Mouse (Mus musculus) ovary, adult 18-20 months (tissue): ENCODE measurements around the gene Atp6v1g2.
"Not testable (repeated sequence)": the region's sequence is repeated elsewhere in the genome, so short reads cannot be mapped to it uniquely, and the experiment has no call there.

ENCODE experiments used
- DNase-seq: peaks from one replicate; pipeline ENCODE4 v3.0.0; 2022; ENCODE audit warnings: low spot score, mixed read lengths

Gene Atp6v1g2

DNA sequence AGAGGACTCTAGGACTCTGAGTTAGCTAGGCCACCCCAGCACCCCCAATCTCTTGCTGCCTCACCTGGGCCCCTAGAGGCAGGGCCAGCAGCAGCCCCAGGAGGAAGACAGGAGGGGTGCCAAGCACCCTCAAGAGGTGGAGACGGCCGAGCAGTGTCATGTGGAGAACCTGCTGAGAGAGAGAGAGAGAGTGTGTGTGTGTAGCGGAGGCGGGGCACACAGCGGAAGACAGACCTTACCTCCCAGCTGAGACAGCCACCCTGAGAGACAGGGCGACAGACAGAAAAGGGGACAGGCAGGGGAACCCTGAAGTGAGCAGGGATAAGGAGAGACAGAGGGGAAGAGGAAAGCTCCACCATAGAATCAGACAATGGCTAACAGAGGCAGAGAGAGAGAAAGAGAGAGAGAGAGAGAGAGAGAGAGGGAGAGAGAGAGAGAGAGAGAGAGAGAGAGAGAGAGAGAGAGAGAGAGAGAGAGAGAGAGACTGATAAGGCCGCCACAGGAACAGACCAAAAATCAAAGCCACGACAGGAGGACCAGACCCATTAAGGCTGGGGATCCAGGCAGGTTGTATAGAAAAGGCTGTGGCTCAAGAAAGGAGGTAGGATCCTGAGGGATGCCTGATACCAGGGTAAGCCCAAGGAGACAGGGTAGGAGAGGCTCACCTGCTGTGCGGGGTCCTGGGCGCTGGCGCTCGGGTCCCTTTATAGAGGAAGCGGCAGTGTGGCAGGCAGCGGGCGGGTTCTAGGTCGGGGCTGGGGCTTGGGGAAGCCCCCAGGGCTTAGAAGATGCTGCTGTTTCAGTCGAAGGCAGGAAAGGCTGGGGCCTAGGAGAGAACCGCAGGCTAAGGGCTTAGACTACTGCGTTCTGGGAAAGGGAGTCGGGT lies 28.7 kb upstream of the Atp6v1g2 start, which contains the start of gene Lta:
TSS of gene Lta (minus strand) at position 858 of the 886 bp plus-strand sequence.
- no peak for DNase-seq

DNA sequence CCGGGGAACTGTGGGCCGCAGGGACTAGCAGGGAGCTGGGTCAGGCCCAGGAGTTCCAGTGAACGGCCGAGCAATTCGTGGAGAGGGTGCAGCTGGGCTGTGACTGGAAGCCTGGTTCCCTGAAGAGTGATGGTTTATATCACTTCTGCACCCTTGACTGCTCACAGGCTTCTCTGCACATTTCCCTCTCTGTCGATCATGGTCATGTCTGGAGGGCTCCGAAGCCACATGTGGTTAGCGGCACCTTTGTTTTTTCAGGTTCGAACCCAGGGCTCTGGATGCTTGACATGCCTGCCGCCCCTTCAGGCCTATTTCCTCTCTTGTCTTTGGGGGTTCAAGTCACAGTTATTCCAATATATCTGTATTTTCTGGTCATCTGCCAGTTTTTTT lies 28.1 kb upstream of the Atp6v1g2 start:
- DNase-seq, result no peak

DNA sequence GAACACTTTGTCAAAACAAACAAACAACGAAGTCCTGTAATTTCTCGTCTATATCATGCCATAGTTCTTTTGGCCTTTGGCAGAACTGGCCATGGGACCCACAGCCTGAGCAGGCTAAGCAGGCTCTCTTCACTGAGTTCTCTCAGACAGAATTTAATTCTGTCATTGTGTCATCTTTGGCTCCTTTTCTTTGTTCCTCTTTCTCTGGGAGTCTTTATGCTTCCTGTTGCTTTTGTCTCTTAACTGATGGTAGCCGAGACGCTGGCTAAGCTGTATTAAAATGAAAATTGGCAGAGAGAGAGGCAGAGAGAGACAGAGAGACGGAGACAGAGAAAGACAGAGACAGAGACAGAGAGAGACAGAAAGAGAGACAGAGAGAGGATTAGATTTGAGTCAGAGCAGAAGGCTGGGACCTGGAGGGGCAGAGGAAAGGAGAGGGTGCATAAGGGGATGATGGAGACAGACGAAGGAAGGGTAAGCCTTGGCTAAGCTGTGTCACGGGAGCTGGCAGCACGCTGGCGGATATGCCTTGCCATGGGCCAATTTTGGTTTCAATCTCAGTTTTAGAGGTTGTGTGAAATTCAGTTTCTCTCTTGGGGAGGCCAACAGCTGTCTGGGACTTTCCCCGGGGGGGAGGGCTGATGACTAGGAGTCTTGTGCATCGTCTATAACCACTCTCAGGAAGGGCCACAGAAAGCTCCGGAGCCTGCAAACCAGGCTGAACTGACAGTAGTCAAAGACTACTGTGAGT lies 23.5 kb upstream of the Atp6v1g2 start:
- DNase-seq, result no peak

- no peak for DNase-seq
These were observed 22.9 kb upstream of the Atp6v1g2 start for GRCm38 (mm10) chr17:35210593-35210992.

DNA sequence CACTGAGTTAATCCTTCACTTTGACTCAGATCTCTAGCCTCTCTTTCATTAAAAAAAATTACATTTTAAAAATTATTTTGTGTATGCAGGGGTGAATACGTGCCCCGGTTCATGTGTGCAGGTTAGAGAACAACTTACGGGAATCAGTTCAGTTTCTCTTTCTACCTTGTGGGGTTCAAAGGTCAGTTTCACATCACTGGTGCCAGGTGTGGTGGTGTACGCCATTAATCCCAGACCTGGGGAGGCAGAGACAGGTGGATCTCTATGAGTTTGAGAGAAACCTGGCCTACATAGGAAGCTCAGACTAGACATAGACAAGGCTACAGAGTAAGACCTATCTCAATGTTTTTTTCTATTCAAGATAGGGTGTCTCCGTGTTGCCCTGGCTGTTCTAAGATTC lies 20.4 kb upstream of the Atp6v1g2 start:
- DNase-seq, result no peak

GRCm38 (mm10) chr17:35218516-35219193 lies 14.8 kb upstream of the Atp6v1g2 start:
- DNase-seq, result no peak

DNA sequence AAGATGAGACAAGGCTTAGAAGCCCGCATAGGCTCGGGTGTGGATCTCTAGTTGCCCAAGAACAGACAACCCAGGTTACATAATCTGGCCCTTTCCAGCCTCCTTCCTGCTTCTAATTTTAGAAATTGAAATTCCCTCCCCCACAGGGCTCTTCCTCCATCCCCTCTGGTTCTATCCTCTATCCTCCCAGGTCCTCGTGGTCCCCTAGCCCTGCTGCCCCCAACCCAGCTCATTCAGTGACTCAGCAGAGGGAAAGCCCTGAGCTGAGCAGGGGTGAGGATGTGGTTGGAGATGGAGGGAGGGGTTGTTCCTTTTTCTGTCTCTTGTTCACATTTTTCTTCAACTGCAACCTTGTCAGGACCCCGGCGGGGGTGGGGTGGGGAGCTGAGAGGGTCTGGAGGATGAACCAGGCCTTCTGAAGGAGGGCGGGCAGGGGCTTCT lies 13.8 kb upstream of the Atp6v1g2 start:
- no peak for DNase-seq

DNA sequence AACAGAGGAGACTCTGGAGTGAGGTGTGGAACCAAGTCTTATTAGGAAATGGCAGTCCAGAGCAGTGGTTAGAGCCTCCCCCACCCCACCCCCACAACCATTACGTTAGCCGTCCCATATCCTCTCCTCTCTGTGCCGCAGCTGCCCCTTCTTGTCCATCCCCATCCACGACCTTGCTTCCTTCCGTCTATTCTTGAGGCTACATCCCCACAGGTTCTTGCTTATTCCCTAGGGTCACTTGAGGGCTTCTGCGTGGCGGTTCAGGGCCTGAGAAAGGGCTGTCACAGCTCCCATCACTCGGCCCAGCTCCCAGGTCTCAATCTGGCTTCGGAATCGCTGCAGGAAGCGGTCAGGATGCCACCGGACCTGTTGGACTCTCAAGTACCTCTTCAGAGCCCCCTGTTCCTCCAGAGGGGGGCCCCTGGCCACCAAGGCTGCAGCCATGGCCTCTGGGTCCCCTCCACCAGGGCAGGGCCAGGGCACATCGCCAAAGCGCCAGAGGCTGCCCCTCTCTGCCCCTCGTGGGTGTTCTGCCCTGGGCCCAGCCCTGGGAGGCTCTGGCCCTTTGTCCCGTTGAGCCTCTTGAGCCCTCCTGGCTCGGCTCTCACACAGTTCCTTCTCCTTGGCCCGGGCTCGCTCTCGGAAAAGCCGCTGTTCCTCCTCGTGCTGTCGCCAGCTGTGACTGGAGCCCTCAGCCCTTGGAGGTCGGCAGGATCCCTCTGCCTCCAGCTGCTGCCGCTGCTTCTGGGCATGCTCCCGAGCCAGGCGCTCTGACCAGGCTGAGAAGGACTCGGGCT lies 13.1 kb upstream of the Atp6v1g2 start, which contains the start of gene Gm16181:
TSS of gene Gm16181 (plus strand) at position 679 of the 797 bp plus-strand sequence.
- DNase-seq, result no peak

DNA sequence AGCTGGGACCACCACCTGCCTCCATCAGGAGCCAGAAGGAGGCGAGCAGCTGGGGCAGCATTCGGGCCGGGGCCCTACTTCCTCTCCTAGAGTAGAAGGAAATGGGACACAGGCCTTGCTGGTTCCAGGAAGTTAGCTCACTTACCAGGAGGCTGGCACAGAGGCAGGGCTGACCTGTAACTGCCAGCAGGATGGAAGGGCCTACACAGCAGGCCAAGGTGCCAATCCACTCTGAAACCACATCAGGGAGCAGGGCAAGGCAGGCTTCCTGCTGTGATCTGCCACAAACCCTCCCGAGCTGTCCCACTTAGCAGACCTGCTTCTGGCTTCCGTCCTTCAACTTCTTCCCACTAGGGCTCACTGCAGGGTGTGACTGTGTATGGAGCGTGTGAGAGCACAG lies 11.2 kb upstream of the Atp6v1g2 start:
- no peak for DNase-seq

- DNase-seq, result no peak
These were observed 8.8 kb upstream of the Atp6v1g2 start for GRCm38 (mm10) chr17:35224641-35225040.

- no peak for DNase-seq
These were observed 8.0 kb upstream of the Atp6v1g2 start for GRCm38 (mm10) chr17:35225456-35225855.

- no peak for DNase-seq
These were observed 6.9 kb upstream of the Atp6v1g2 start for GRCm38 (mm10) chr17:35226561-35227046.

- no peak for DNase-seq
These were observed 2.4 kb upstream of the Atp6v1g2 start for GRCm38 (mm10) chr17:35231022-35231421.

- no peak for DNase-seq
These were observed 1.4 kb upstream of the Atp6v1g2 start for GRCm38 (mm10) chr17:35232043-35232442.

GRCm38 (mm10) chr17:35232659-35233058 lies 801 bp upstream of the Atp6v1g2 start:
- DNase-seq, result no peak

DNA sequence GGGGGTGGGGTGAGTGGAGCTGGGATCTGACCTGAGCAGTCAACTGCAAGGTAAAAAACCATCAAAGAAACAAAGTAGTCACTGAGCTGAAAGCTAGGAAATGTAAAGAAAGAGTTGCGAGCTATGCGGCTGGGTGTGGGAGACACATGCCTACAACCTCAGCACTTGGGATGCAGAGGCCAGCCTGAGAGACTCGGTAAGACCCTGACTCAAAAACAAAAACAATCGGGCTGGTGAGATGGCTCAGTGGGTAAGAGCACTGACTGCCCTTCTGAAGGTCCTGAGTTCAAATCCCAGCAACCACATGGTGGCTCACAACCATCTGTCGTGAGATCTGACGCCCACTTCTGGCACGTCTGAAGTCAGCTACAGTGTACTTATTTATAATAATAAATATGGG lies 630 bp downstream of the Atp6v1g2 start:
- not testable (repeated sequence) for DNase-seq

DNA sequence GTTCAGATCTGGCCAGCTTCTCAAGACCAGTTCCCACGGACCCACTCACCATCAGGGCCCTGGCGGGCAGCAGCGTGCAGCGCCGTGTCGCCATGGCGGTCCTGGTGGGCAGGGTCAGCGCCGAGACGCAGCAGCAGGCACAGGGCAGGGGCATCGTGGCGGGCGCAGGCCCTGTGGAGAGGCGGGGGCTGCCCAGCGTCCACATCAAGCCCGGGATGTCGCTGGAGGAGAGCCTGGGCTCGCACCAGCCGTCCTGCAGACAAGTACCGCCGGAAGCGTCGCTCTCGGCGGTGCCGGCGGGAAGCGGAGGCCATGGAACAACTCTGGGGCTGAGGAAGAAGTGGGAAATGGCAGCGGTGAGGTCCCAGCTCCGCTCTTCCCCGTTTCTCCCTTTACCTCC lies 1.4 kb downstream of the Atp6v1g2 start:
- DNase-seq, result no peak

GRCm38 (mm10) chr17:35235614-35236389 lies 2.3 kb downstream of the Atp6v1g2 start, which contains the start of gene Nfkbil1:
Gene Nfkbil1 (minus strand): TSS chr17:35235792.
- peak; percentile 88 for DNase-seq

GRCm38 (mm10) chr17:35236390-35236746 lies 2.9 kb downstream of the Atp6v1g2 start:
- peak; percentile 81 for DNase-seq

DNA sequence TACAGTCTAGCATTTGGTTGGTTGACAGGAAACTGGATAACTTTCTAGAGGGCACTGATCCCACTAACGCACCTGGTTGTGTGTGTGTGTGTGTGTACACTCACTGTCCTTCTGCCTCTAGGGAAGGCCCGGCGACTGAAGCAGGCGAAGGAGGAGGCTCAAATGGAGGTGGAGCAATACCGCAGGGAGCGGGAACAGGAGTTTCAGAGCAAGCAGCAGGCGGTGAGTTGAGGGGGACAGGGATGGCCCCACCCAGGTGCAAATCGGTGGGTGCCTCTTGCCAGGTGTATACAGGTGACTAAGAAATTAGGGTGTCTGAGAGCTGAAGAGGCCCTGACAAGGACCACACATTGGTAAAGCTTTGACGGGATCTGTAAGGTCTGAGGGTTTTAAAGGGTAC lies 3.5 kb downstream of the Atp6v1g2 start:
- no peak for DNase-seq

DNA sequence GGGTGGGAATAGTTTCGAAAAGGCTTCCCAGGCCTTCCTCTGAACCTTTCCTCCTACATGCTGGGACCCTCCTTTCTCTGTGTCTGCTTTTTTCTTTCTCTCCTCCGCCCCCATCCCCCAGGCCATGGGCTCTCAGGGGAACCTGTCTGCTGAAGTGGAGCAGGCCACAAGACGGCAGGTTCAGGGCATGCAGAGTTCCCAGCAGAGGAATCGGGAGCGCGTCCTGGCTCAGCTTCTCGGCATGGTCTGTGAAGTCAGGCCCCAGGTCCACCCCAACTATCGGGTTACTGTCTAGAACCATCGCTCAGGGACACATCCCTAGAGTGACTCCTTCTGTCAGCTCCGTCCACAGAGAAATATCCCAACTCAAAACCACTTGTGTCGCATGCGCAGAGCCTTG lies 4.0 kb downstream of the Atp6v1g2 start:
- no peak for DNase-seq
